Mouse (Mus musculus) thymus, adult 2 months (tissue): ENCODE results near the gene Rab7. TPM values are rescaled to one million over a fixed set of nuclear protein-coding genes. Genes with fewer than 3 reads are reported as not detected.
"Not testable (repeated sequence)": the region's sequence is repeated elsewhere in the genome, so short reads cannot be mapped to it uniquely, and the experiment has no call there.

Experiments
- DNase-seq: peaks from one replicate; pipeline ENCODE4 v3.0.0; 2021
- H3K27ac ChIP-seq: fragments of 200-500 bp; 2 replicates; pipeline ENCODE4 v1.5.1; 2012; ENCODE audit warnings: low read length, control low read depth; ENCODE audit not compliant: control insufficient read depth, insufficient read depth
- H3K27me3 ChIP-seq: fragments of 200-500 bp; 2 replicates; pipeline ENCODE4 v1.6.1; 2012; ENCODE audit warnings: mild to moderate bottlenecking, low read length, moderate library complexity, mixed read lengths; ENCODE audit not compliant: control insufficient read depth, insufficient read depth
- H3K36me3 ChIP-seq: fragments of 200-500 bp; 2 replicates; pipeline ENCODE4 v1.6.1; 2012; ENCODE audit warnings: mild to moderate bottlenecking, low read length, moderate library complexity; ENCODE audit not compliant: control insufficient read depth, insufficient read depth
- H3K4me1 ChIP-seq: fragments of 200-500 bp; replicated peaks from 2 replicates; pipeline ENCODE4 v1.6.1; 2012; ENCODE audit warnings: low read length; ENCODE audit not compliant: control insufficient read depth, insufficient read depth
- H3K4me3 ChIP-seq: fragments of 200-500 bp; 2 replicates; pipeline ENCODE4 v1.5.1; 2012; ENCODE audit warnings: mild to moderate bottlenecking, low read length, control low read depth, moderate library complexity; ENCODE audit not compliant: control insufficient read depth, insufficient read depth
- CTCF ChIP-seq: fragments of 200-500 bp; IDR thresholded peaks from 2 replicates; pipeline ENCODE4 v1.5.1; 2012; ENCODE audit warnings: mild to moderate bottlenecking, control low read depth, low read length, moderate library complexity, borderline replicate concordance; ENCODE audit not compliant: control insufficient read depth, poor library complexity, insufficient read depth; ENCODE audit errors: extremely low read depth
- POLR2A ChIP-seq: fragments of 200-500 bp; IDR thresholded peaks from 2 replicates; pipeline ENCODE4 v1.6.1; 2012; ENCODE audit warnings: mild to moderate bottlenecking, low read length, control low read depth, moderate library complexity; ENCODE audit not compliant: control insufficient read depth, poor library complexity, insufficient read depth; ENCODE audit errors: extremely low read depth
- WGBS: fragments of 180-500 bp; shearing (Covaris S2); methylation state at CpG from one replicate; pipeline ENCODE4 v1.1.7; 2018; 5-methylcytosine and 5-hydroxymethylcytosine counted together
- polyA plus RNA-seq: library from polyadenylated mRNA; depleted of rRNA; stranded (reverse); fragments of >200 nt; gene quantifications from 2 replicates; pipeline ENCODE4 v1.2.3, GENCODE M21; 2012; rRNA removed

Gene Rab7
- polyA plus RNA-seq, 1 experiment, result 148 TPM

DNA sequence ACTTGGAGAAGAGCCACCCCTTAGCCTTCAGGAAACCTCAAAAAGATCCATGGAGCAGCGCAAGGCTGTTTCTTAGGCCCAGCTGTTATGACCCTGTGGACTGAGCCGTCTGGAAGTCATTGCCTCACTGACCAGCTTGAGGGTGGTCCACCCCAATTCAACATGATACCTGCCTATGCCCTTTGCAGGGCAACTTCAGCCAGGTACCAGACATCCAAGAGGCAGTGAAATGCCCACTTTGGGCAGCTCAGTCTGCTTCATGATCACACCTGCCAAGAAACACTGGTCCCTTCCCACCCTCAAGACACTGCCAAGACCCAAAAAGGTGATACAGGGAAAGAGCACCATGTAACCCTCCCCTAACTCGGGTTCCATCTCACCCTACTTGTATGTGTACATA lies 65.3 kb downstream of the Rab7 start:
- 90% methylated on average over 3 of the region's 3 CpGs for WGBS
- DNase-seq, result no peak
- Histone ChIP-seq H3K27me3 (peaks cover 4% of the 10 kb centered on the region; the same call in 1 of the 2 replicates), H3K36me3 (no peaks in the 10 kb centered on the region), H3K4me1 (peaks cover 13% of the 10 kb centered on the region), H3K4me3 (no peak overlapping the region), H3K27ac (no peak overlapping the region)
- TF ChIP-seq POLR2A, result no peak
- TF ChIP-seq CTCF, result no peak

DNA sequence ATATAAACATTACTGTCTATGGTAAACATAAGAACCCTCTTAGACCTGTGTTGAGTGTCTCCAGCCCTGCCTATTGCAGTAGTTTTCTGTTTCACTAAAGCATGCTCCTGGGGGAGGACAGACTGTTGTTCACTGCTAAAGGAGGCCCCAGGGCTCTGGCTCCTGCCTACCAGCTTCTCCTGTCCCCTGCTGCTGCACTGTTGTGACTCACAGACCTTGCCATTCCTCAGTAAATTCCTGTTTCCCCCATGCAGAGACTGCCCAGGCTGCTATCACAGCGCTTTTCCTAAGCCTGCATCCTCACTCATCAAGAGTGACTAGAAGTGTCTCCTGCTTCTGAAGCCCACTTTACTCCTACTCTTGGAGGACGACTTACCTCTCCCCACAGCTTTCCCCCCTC lies 75.0 kb downstream of the Rab7 start:
- H3K36me3 ChIP-seq, result no peaks in the 10 kb centered on the region
- WGBS, result 58% methylated on average over 2 of the region's 2 CpGs
- TF ChIP-seq POLR2A (no peak), CTCF (no peak)

DNA sequence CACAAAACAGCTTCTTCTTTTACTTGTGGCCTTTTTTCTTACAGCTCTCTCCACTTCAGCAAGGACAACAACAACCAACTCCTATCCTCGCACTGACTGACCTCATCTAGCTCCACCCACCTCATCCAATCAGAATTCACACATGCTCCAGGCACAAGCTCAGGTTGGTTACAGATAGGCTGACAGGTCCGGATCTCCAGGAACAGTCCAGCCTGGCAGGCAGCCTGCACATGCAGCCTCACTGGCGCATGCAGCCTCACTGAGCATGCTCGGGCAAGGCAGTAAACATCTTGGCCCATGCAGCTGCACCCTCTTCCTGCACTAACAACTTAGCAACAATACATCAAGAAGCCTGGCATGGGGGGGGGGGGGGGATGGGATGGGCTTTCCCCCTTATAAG lies 82.6 kb downstream of the Rab7 start:
- H3K4me3 ChIP-seq, H3K27me3 ChIP-seq, H3K27ac ChIP-seq, H3K4me1 ChIP-seq, DNase-seq, H3K36me3 ChIP-seq: not testable (repeated sequence)
- WGBS, result 89% methylated on average over 4 of the region's 4 CpGs

More for the DNA sequence above, 75.0 kb downstream of the Rab7 start:
- Histone ChIP-seq H3K4me1 (no peaks in the 10 kb centered on the region), H3K27me3 (no peaks in the 10 kb centered on the region), H3K4me3 (no peak overlapping the region), H3K27ac (no peak overlapping the region)
- DNase-seq, result no peak

Other genes starting within 250 kb of the Rab7 start
- 54.4 and 56.0 TPM in 2 replicates for gene Rab43, start 233.1 kb downstream of the Rab7 start, polyA plus RNA-seq
- 0.56 and 1.2 TPM in 2 replicates for gene Gm45140, start 209.5 kb downstream of the Rab7 start, polyA plus RNA-seq
- 50.7 and 51.1 TPM in 2 replicates for gene Isy1, start 206.5 kb downstream of the Rab7 start, polyA plus RNA-seq
- gene Cnbp, start 194.2 kb downstream of the Rab7 start, polyA plus RNA-seq, result 302 and 311 TPM in 2 replicates
- gene Copg1, start 157.5 kb downstream of the Rab7 start, polyA plus RNA-seq, result 69.3 and 72.4 TPM in 2 replicates
- 28.8 and 31.9 TPM in 2 replicates for gene Hmces, start 131.3 kb downstream of the Rab7 start, polyA plus RNA-seq
- 9.8 and 25.4 TPM in 2 replicates for gene H1fx, start 63.6 kb downstream of the Rab7 start, polyA plus RNA-seq
- 133 and 158 TPM in 2 replicates for gene Rpn1, start 39.2 kb upstream of the Rab7 start, polyA plus RNA-seq
- 2.1 and 3.0 TPM in 2 replicates for gene Gata2, start 148.6 kb upstream of the Rab7 start, polyA plus RNA-seq
- gene Dnajb8, start 177.0 kb upstream of the Rab7 start, polyA plus RNA-seq, result not detected in 2 replicates